Mouse (Mus musculus) urinary bladder, postnatal 36 days (tissue): ENCODE results near the gene Gabrb3.

ENCODE experiments used
- DNase-seq, 2 experiments: peaks; one replicate each; pipeline ENCODE4 v3.0.0; 2022; ENCODE audit warnings: low spot score in 2 of 2, mixed read lengths in 1 of 2

Gene Gabrb3

DNA sequence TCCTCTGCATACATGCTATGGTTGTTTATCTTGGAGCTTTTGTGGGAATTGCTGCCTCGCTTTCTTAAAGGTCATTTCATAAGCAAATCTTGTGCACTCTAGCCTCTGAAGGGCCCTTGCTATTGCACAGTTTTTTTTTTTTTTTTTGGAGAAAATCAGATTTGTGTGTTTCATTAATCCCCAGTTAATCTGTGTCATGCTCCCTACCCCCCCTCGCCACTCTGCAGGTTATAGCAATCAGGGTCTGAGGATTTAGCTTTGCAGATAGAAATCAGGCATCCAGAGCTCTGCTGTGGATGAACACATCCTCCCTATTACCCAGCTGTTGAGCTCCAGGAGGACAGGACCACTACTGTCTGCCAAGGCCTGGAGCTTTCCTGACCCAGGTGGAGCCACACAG lies at the start of gene Gabrb3:
Gene Gabrb3, plus strand, starts transcription at position 301 of the 400 bp plus-strand sequence.
- no peak for DNase-seq

DNA sequence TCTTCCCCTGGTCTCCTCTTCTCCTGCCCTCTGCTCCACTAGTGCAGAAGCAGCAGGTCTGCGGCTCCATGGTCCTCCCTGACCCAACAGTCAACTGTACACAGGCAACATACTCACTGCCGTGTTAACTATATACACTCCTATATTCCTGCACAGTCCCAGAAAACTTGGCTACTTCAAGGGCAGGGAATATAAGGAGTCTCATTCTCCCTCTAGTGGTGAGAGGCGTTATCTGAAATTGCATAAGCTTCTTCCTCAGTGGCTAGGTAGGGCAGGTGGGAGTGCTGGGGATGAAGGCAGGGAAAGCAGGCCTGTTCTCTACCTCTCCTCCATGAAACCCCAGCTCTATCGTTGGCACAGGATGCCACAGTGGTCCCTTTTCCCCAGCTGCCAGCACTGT lies 35.4 kb upstream of the Gabrb3 start:
- no peak for DNase-seq

DNA sequence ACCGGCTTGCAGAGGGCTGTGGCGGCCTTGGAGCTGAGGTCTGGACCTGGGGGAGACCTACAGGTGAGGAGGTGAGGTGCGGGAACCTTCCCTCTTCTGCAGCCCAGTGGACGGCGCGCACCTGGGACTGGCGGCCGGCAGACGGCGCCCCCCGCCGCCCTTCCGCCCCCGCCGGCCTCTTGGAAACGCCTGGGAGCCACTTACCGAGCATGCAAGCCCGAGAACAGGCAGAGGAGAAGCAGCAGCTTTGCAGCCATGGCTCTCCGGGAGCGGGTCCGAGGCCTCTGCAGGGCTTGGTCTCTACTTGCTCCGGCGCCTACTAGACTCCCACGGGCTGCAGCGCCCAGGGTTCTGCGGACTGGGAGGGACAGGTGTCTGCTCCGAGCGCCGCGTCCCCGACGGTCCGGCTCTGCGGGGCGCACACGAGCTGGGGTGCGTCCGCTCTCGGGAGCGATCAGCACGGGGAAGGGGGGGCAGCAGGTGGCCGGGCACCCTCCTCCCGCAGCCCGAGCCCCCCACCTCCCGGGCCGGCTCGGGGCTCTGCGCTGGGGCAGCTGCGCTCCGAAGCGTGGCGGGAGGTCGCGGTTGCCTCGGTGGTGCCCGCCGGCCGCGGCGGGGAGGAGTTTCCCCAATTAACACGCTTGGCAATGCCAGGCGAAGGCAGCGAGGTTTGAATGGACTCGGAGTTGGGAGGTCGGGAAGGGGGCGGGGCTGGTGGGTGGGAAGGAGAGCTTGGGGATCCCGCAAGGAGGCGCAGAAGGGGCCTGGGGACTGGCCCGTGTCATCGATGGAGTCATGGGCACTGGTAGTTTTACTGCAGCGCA lies 32.8 kb upstream of the Gabrb3 start, which contains the start of gene Gabrg3:
Gene Gabrg3, minus strand, starts transcription at position 672 of the 824 bp plus-strand sequence.
- DNase-seq = no peak

DNA sequence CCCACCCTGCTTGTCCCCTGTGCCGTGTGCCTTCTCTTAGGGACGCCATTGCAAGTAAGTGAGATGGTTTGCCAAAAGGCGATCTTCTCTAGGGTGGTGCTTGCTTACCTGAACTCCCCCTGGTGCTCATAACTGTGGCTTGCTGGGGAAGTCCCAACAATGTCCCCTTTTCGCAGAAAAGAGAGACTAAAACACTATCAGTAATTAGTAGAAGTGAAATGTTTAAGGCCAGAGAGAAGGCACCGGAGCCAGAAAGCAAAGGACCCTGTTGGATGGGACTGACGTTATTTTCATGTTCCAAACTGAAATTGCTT lies 32.2 kb upstream of the Gabrb3 start:
- DNase-seq = no peak

DNA sequence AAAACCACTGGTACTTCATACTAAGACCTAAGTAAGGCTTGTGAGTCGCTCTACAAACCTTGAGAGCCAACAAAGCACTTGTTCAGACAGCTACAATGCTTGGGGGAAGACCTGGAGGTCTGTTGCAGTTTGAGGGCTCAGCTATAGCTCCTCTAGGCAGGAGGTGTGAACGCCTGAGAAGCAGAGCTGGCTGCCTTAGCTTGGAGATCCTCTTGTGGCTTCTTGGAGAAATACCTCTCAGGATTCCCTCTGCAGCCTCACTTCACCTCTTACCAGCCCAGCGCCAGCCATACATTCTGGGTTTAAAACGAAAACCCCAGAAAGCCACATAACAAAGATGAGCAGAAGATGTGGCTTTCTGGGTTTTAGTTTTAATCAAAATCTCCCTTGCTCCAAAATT lies 29.4 kb upstream of the Gabrb3 start:
- no peak for DNase-seq

DNA sequence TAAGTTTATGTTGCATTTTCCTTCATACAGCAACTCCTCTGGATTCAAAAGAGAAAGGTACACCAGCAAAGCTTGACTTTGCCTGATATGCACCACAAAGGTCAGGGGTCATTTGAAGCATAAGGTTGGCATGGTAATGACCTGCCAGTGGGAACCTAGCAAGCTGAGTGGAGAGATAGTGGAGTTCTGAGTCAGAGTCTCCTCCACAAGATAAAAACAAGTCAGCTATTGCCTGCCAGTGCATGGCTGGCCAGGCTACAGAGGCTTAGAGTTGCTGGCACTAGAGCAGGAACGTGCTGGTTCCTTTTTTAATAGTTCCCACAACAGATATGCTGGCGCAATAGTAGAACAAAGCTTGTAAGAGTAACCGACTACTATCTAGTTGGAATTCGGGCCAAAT lies 25.9 kb upstream of the Gabrb3 start:
- peak in 1 of 2 experiments; percentile 12 for DNase-seq

DNA sequence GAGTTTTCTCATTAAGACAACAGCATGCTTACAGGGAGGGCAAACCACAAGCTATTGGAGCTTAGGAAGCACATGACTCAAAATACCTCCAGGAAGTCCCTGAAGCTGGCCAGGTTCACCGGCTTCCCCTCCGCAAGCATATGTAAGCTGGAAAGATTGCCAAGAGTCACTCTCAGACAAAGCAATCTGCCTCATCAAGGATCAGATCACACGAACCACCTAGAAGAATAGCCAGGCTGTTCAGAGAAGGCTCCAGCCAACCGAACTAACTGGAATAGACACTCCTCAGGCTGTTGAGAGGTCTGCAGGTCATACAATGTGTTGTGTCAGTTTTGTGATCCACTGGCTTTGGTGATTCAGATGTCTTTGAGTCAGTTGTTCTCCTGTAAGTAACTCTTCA lies 8.3 kb upstream of the Gabrb3 start:
- DNase-seq = no peak

DNA sequence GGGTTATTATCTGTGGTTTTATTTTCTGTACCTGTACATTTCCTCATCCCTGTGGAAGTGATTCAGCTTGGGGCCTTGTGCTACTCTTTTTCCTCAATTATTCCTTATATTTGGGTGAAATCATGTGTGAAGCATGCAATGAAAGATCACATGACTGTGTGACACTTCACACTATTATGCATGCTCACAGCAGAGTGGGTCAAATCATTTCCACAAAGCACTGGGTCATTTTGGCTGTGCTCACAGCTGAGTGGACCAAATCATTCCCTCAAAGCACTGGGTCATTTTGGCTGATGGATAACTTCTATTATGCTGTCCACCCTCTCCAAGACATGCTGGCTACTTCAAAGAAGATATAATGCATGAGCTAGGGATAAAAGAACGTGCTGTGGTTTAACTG lies 6.6 kb upstream of the Gabrb3 start:
- DNase-seq = no peak

DNA sequence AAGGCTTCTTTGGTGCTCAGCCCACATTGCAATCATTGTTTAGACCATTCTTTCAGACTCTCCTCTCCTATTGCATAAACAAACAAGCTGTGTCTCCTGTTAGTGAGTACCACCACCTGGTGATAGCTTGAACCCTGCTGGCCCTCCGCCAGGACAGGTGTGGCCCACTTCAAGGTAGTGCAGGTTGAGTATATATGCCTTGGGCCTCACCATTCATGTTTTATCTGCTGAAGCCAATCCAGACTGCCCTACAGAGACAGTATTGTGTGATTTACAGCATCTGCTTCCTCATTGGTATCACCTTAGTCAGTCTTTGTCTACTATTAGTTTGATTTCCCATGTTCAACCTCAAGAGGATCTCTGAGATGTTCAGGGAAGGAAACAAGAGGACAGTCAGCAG lies 1.6 kb downstream of the Gabrb3 start:
- no peak for DNase-seq

DNA sequence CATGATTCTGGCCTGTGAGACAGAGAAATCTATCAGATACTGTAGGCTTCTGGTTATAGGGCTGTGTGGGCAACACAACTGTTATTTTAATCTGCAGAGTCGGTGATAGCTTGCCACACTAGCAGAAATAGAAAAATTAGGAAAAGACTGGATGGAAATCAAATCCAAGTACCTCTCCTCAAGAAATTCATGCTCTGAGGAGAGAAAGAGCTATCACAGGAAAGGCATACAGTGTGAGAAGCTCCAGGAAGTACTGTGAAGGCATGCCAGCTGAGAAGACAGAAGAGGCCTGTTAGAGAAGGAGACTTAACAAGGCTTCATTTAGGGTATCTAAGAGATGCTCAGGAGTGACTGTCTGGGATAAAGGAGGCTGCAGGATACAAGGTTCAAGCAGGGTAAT lies 3.2 kb downstream of the Gabrb3 start:
- DNase-seq = no peak

DNA sequence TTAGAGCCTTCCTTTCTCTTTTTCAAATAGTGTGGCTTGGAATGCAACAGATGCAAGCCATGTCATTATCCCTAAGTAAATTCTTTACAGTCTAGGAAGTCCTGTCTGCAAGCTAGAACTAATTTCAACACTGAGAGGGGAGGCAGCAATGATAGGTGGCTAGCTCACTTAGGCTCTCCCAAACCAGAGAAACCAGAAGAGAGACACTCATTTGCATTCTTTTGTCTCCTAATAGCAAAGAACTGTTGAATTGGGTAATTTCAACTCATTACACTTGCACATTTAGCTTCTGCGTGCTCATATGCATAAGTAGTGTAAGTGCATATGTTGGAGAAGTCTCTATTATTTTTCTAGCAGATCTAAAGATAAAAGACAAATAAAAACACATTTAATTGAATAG lies 28.7 kb downstream of the Gabrb3 start:
- no peak for DNase-seq

DNA sequence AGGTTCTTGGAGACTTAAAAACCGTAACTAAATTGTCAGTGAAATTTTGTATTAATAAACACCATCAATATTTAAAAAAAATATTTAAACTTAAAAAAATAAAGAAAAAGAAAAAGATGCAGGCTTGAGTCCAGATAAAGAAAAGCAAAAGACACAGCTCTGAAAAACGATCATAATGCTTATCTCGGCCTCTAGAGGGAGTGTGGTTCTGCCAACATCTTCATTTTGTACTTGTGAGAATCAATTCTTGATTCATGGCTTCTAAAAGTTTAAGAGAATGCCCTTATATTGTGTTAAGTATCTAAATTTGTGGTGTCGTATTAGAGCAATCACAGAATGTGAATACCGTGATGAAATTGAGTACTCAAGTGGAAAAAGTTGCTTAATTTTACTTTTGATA lies 40.9 kb downstream of the Gabrb3 start:
- DNase-seq = no peak

DNA sequence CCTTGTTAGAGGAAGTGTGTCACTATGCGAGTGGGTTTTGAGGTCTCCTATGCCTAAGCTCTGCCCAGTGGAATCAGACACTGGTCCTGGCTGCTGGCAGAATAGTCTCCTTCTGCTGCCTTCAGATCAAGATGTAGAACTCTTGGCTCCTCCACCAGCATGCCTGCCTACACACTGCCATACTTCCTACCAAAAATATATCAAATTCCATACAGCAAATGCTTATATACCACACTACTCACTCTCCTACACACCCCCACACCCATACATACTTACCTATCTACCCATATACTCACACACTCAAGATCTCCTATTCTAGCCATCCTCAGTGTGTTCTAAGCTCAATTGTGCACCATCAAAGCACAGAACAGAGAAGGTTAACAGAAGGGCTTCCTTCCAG lies 51.8 kb downstream of the Gabrb3 start:
- no peak for DNase-seq

DNA sequence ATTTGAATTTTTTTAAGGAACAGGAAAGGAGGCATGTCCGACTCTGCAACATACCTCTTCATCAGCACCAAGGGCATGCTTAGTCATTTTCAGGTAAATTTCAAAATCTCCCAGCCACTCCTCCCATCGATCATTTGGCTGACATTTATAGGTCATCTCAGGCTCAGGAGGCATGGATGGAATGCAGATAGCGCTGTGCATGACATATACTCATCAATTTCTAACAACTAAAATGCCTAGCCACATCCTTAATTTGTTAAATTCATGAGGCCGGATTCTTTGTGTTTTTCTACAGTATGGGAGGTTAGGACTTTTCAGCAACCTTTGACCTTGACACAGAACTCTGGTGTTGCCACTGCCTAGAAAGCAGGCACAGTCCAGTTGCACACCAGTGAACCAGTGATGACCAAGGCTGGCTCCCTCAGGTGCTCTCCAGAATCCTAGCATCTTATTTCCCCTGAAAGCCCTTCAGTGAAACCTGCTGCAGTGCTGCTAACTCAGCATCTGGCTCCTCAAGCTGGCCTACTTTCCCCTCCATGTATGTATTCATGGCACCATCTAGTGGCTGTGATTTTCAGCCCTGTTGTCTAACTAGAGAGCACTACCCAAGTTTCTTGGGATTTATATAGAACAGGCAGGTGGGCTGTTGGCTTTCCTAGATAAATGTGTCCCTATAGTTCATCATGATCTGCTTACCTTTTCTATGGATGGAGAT lies 54.5 kb downstream of the Gabrb3 start:
- DNase-seq = peak; percentile 4 to 7

DNA sequence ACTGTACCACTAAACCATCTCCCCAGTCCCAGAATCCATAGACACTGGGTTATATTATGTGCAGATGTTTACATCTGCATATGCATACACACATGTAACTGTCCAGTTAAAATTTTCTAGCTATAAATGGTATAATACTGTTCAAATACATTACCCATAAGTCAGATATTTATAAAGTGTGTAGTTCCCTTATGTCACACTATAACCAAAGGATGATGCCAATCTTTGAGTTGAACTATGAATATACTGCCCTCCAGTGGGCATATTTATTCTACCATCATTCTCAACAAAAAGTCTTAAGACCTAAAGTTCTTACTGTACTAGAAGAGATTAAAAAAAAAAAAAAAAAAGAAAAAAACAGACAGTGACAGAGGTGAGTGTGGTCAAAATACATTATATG lies 63.4 kb downstream of the Gabrb3 start:
- DNase-seq = no peak

DNA sequence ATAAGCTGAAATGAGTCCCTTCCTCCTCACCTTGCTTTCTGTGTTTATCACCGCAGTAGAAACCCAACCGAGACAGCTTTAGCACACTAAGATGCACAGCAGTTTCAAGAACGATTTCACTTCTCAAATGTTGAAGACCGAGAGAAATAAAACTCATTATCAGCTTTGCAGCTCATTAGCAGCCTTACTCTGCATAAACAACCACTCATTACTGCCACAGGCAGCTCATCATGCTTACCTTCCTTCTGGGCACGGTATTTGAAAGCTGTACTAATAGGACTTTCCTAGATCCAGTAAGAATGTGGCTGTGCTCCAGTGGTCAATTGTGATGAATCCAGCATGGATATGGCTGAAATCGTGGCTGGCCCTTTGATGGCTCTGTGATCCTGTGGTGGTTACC lies 67.4 kb downstream of the Gabrb3 start:
- no peak for DNase-seq

DNA sequence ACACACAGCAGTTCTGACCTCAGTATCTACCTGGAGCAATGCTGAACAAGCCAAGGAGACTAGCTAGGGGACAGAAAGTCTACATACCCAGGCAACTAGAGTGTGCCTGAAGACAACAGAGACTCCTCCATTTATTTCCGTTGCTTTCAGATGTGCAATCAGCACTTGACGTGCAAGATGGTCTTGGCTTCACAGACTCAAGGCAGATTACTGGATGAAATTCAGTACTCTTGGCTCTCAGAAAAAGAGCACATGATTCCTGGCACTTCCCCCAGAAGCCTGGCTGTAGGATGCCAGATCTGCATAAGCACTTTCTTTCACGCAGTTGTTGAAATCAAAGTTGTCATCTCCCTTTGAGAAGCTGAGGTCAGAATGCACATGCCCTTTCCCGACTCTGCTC lies 72.3 kb downstream of the Gabrb3 start:
- peak in 1 of 2 experiments; percentile 20 for DNase-seq

DNA sequence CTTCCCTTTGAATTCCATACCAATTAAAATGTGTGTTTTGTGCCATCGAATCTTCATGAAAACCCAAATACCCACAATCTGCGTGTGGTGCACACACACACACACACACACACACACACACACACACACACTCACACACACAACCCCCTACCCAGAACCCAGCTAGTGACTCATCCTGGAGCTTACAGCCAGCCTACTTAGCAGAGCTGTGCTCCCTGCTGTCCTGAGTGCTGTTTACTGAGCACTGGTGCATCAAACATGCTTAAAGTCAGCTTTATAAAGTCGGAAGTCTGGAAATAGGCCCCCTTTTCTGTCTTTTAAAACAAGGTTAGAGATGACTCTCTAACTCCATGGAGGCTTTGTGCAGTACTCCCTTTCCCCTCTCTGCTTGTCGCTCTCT lies 83.3 kb downstream of the Gabrb3 start:
- no peak for DNase-seq

DNA sequence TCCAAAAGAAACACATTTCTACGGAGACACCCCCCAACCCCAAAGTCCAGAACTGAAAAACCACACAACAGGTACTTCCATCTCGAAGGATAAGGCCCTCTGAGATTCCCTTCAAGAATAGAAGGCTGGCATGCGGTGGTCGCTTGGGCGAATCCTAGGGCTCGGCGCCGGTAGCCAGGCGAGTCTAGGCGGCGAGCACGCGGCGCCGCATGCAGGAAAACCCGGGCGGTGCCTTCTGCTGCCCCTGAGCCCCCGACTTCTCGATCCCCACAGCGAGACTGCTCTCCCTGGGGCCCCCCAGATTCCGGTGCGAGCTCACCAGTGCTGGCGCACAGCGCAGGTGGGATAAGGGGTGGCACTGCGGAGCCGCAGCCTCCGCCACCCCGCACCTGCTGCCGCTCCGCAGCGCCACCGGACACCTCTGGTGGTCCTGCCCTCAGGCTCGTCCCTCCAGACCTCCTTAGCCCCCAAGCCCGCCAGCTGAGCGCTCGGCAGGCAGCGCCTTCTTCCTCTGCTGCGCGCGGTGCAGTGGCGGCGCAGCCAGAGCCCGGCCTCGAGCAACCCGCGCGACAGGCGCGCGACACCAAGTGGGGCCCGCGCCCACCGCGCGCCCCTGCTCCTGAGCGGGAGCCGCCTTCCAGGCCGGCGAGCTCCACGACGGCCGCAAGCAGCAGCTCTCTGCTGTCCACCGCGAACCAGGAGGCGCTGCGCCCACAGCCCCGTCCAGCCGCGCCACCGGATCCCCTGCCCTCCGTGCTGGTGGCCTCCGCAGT lies 89.6 kb downstream of the Gabrb3 start:
- no peak for DNase-seq

DNA sequence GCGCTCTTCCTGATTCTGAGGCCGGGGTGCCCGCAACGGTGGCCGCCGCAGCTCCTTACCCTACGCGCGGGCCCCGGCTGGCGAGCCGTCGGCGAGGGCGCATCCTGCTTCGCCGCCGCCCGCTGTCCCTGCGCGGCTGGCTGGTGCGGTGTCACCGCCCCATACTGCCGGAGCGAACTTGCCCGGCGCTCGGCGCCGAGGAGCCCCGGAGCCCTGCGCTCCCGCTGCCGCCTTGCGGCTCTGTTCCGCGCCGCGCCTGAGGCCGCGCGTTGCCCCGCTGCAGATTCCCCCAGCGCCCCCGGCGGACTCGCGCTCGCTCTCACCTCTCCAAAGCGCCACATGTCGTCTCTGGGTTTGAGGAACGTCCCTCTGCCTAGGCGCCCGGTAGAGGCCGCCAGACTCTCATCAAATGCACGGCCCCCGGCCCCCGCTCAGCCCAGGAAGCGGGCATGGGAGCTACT lies 90.2 kb downstream of the Gabrb3 start, which contains the start of gene Gabra5:
Gene Gabra5, minus strand, starts transcription at position 379 of the 461 bp plus-strand sequence.
- DNase-seq = no peak

DNA sequence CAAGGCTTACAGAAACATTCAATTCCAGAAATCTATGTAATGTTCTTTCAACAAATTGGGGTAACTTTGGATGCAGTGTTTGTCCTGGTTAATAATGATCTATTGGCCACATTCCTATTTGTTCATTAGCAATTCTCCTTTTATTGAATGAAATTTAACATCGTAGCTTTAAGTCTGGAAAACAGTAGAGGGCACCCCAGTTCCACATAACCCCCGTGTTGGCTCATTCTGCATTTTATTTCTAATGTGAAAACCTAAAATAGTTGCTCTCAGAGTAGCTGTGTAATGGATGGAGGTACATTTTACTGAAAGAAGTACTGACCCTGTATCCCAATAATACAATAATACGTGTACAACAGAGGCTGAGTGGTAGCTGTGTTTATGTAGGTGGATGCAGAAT lies 93.5 kb downstream of the Gabrb3 start:
- no peak for DNase-seq

DNA sequence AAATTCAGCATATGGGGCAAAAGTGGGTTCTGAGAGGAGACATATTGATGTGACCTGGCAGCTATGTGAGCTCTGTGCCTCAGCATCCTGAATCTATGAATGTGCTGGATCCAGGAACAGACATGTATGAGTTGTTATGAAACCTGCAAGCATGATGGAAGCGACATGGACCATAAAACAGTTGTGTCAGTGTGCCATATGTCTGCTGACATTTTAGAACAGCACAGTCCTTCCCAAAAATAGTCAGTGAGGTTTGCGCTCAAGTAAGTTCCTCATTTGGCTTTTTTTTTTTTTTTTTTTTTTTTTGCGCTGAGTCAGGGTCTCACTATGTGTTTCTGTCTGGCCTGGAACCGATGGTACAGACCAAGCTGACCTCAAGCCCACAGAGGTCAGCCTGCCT lies 110.0 kb downstream of the Gabrb3 start:
- DNase-seq = no peak
